Mouse (Mus musculus): ENCODE results near the gene Sh3rf1. TPM values are rescaled to one million over a fixed set of nuclear protein-coding genes. Genes with fewer than 3 reads are reported as not detected.

Gene Sh3rf1
- polyA plus RNA-seq, 1 experiment from 2014 or later = 18.1 TPM

- Histone ChIP-seq H3K4me1 (replicated peaks; ENCODE audit: insufficient read depth, low read length) (peaks cover 27% of the 10 kb centered on the region), H3K27me3 (ENCODE audit: insufficient read depth, low read length) (no peaks in the 10 kb centered on the region), H3K9me3 (replicated peaks; ENCODE audit: low read length) (no peaks in the 10 kb centered on the region), H3K4me2 (ENCODE audit: low read length) (peak overlapping the region; percentile 33), H3K9ac (ENCODE audit: low read depth, low read length) (no peak overlapping the region), H3K36me3 (ENCODE audit: insufficient read depth, low read length) (no peaks in the 10 kb centered on the region), H3K4me3 (replicated peaks; ENCODE audit: low read depth, low read length) (no peak overlapping the region), H3K27ac (no peak overlapping the region)
- 53% methylated on average over 12 of the region's 12 CpGs for WGBS
- ATAC-seq (replicated peaks; ENCODE audit: low FRiP score, low read depth) (no peak), DNase-seq (ENCODE audit: low spot score) (no peak)
- TF ChIP-seq CTCF (IDR thresholded peaks at IDR 0.05; ENCODE audit: low read depth) = no peak
Measured at GRCm38 (mm10) chr8:61229511-61230195, 6.0 kb downstream of the Sh3rf1 start.

GRCm38 (mm10) chr8:61230881-61231755 is 7.4 kb downstream of the Sh3rf1 start:
- H3K27me3 ChIP-seq (ENCODE audit: insufficient read depth, low read length) = no peaks in the 10 kb centered on the region
- H3K9ac ChIP-seq (ENCODE audit: low read depth, low read length) = no peak overlapping the region
- no peaks in the 10 kb centered on the region for H3K36me3 ChIP-seq (ENCODE audit: insufficient read depth, low read length)
- H3K27ac ChIP-seq = no peak overlapping the region
- H3K9me3 ChIP-seq (replicated peaks; ENCODE audit: low read length) = no peaks in the 10 kb centered on the region
- DNase-seq (ENCODE audit: low spot score) = no peak
- peaks cover 30% of the 10 kb centered on the region for H3K4me1 ChIP-seq (replicated peaks; ENCODE audit: insufficient read depth, low read length)
- no peak overlapping the region for H3K4me2 ChIP-seq (ENCODE audit: low read length)
- no peak overlapping the region for H3K4me3 ChIP-seq (replicated peaks; ENCODE audit: low read depth, low read length)
- ATAC-seq (replicated peaks; ENCODE audit: low FRiP score, low read depth) = no peak
- no peak for TF ChIP-seq CTCF (IDR thresholded peaks at IDR 0.05; ENCODE audit: low read depth)
- 91% methylated on average over 11 of the region's 11 CpGs for WGBS

GRCm38 (mm10) chr8:61235499-61235898 is 11.8 kb downstream of the Sh3rf1 start:
- DNase-seq (ENCODE audit: low spot score) (no peak), ATAC-seq (replicated peaks; ENCODE audit: low FRiP score, low read depth) (no peak)
- TF ChIP-seq CTCF (IDR thresholded peaks at IDR 0.05; ENCODE audit: low read depth) = no peak
- Histone ChIP-seq H3K9me3 (replicated peaks; ENCODE audit: low read length) (no peaks in the 10 kb centered on the region), H3K4me1 (replicated peaks; ENCODE audit: insufficient read depth, low read length) (peaks cover 12% of the 10 kb centered on the region; the same call in 1 of the 2 replicates), H3K9ac (ENCODE audit: low read depth, low read length) (no peak overlapping the region), H3K4me3 (replicated peaks; ENCODE audit: low read depth, low read length) (no peak overlapping the region), H3K27me3 (ENCODE audit: insufficient read depth, low read length) (no peaks in the 10 kb centered on the region), H3K36me3 (ENCODE audit: insufficient read depth, low read length) (no peaks in the 10 kb centered on the region), H3K27ac (no peak overlapping the region), H3K4me2 (ENCODE audit: low read length) (no peak overlapping the region)
- 85% methylated on average over 5 of the region's 5 CpGs for WGBS

- WGBS = 49% methylated on average over 9 of the region's 9 CpGs
- DNase-seq (ENCODE audit: low spot score) (no peak), ATAC-seq (replicated peaks; ENCODE audit: low FRiP score, low read depth) (no peak)
- Histone ChIP-seq H3K4me1 (replicated peaks; ENCODE audit: insufficient read depth, low read length) (peaks cover 12% of the 10 kb centered on the region; the same call in 1 of the 2 replicates), H3K27me3 (ENCODE audit: insufficient read depth, low read length) (no peaks in the 10 kb centered on the region), H3K9ac (ENCODE audit: low read depth, low read length) (no peak overlapping the region), H3K4me2 (ENCODE audit: low read length) (no peak overlapping the region), H3K9me3 (replicated peaks; ENCODE audit: low read length) (no peaks in the 10 kb centered on the region), H3K4me3 (replicated peaks; ENCODE audit: low read depth, low read length) (no peak overlapping the region), H3K27ac (no peak overlapping the region), H3K36me3 (ENCODE audit: insufficient read depth, low read length) (0 out of 2 replicates have a peak, but pooled peaks cover under 1% of the 10 kb centered on the region)
- no peak for TF ChIP-seq CTCF (IDR thresholded peaks at IDR 0.05; ENCODE audit: low read depth)
Measured at GRCm38 (mm10) chr8:61236506-61237268, 13.0 kb downstream of the Sh3rf1 start.

GRCm38 (mm10) chr8:61239576-61239975 is 15.9 kb downstream of the Sh3rf1 start:
- H3K27ac ChIP-seq = no peak overlapping the region
- H3K4me2 ChIP-seq (ENCODE audit: low read length) = no peak overlapping the region
- no peaks in the 10 kb centered on the region; the same call in 1 of the 2 replicates for H3K9me3 ChIP-seq (replicated peaks; ENCODE audit: low read length)
- 0 out of 2 replicates have a peak, but pooled peaks cover 5% of the 10 kb centered on the region for H3K36me3 ChIP-seq (ENCODE audit: insufficient read depth, low read length)
- no peak overlapping the region for H3K4me3 ChIP-seq (replicated peaks; ENCODE audit: low read depth, low read length)
- DNase-seq (ENCODE audit: low spot score) (no peak), ATAC-seq (replicated peaks; ENCODE audit: low FRiP score, low read depth) (no peak)
- peaks cover 8% of the 10 kb centered on the region; the same call in 1 of the 2 replicates for H3K4me1 ChIP-seq (replicated peaks; ENCODE audit: insufficient read depth, low read length)
- no peaks in the 10 kb centered on the region for H3K27me3 ChIP-seq (ENCODE audit: insufficient read depth, low read length)
- no peak overlapping the region for H3K9ac ChIP-seq (ENCODE audit: low read depth, low read length)
- TF ChIP-seq CTCF (IDR thresholded peaks at IDR 0.05; ENCODE audit: low read depth) = no peak
- 68% methylated on average over 3 of the region's 3 CpGs for WGBS

- Histone ChIP-seq H3K4me2 (ENCODE audit: low read length) (no peak overlapping the region), H3K27ac (no peak overlapping the region), H3K9ac (ENCODE audit: low read depth, low read length) (no peak overlapping the region), H3K36me3 (ENCODE audit: insufficient read depth, low read length) (0 out of 2 replicates have a peak, but pooled peaks cover 5% of the 10 kb centered on the region), H3K9me3 (replicated peaks; ENCODE audit: low read length) (no peaks in the 10 kb centered on the region; the same call in 1 of the 2 replicates), H3K27me3 (ENCODE audit: insufficient read depth, low read length) (no peaks in the 10 kb centered on the region), H3K4me1 (replicated peaks; ENCODE audit: insufficient read depth, low read length) (peaks cover 4% of the 10 kb centered on the region; the same call in 1 of the 2 replicates), H3K4me3 (replicated peaks; ENCODE audit: low read depth, low read length) (no peak overlapping the region)
- DNase-seq (ENCODE audit: low spot score) = no peak
- no peak for ATAC-seq (replicated peaks; ENCODE audit: low FRiP score, low read depth)
- WGBS = 69% methylated on average over 8 of the region's 8 CpGs
- no peak for TF ChIP-seq CTCF (IDR thresholded peaks at IDR 0.05; ENCODE audit: low read depth)
Measured at GRCm38 (mm10) chr8:61241229-61241628, 17.6 kb downstream of the Sh3rf1 start.
